Mouse (Mus musculus) cerebellum, postnatal 36 days (tissue): ENCODE results near the gene Rab7b.

Experiments
- DNase-seq, 2 experiments: peaks; one replicate each; pipeline ENCODE4 v3.0.0; 2021 to 2022; ENCODE audit warnings: mixed read lengths in 2 of 2

Gene Rab7b

GRCm38 (mm10) chr1:131698770-131699169, 10.3 kb downstream of the Rab7b start:
- DNase-seq: no peak

- no peak for DNase-seq
Measured at GRCm38 (mm10) chr1:131699642-131700041, 11.1 kb downstream of the Rab7b start.

GRCm38 (mm10) chr1:131700447-131700846, 12.0 kb downstream of the Rab7b start:
- DNase-seq: no peak

- no peak for DNase-seq
Measured at GRCm38 (mm10) chr1:131701391-131701790, 12.9 kb downstream of the Rab7b start.

- no peak for DNase-seq
Measured at GRCm38 (mm10) chr1:131702094-131702766, 13.7 kb downstream of the Rab7b start.

GRCm38 (mm10) chr1:131703482-131703881, 15.0 kb downstream of the Rab7b start:
- DNase-seq: no peak

GRCm38 (mm10) chr1:131708338-131708737, 19.8 kb downstream of the Rab7b start:
- peak; percentile 78 for DNase-seq

- no peak for DNase-seq
Measured at GRCm38 (mm10) chr1:131711518-131711917, 23.0 kb downstream of the Rab7b start.

GRCm38 (mm10) chr1:131712386-131712785, 23.9 kb downstream of the Rab7b start:
- DNase-seq: peak; percentile 82 to 91

GRCm38 (mm10) chr1:131714388-131715337, 26.2 kb downstream of the Rab7b start:
- DNase-seq: no peak

- no peak for DNase-seq
Measured at GRCm38 (mm10) chr1:131718952-131719694, 30.6 kb downstream of the Rab7b start.

- DNase-seq: no peak
Measured at GRCm38 (mm10) chr1:131721989-131722388, 33.5 kb downstream of the Rab7b start.

- DNase-seq: no peak
Measured at GRCm38 (mm10) chr1:131723549-131723948, 35.1 kb downstream of the Rab7b start.

GRCm38 (mm10) chr1:131726586-131726985, 38.1 kb downstream of the Rab7b start:
- no peak for DNase-seq

- DNase-seq: no peak
Measured at GRCm38 (mm10) chr1:131730639-131731437, 42.3 kb downstream of the Rab7b start.

GRCm38 (mm10) chr1:131733474-131734180, 45.1 kb downstream of the Rab7b start:
- DNase-seq: no peak

GRCm38 (mm10) chr1:131734657-131735273, 46.3 kb downstream of the Rab7b start:
- no peak for DNase-seq

GRCm38 (mm10) chr1:131736494-131736893, 48.0 kb downstream of the Rab7b start:
- DNase-seq: no peak

GRCm38 (mm10) chr1:131737269-131737668, 48.8 kb downstream of the Rab7b start:
- peak; percentile 83 to 89 for DNase-seq

GRCm38 (mm10) chr1:131738760-131739159, 50.3 kb downstream of the Rab7b start:
- DNase-seq: no peak
